Mouse (Mus musculus) left cerebral cortex, postnatal 14 days (tissue): ENCODE measurements at regions not wholly inside any gene's neighbourhood (a gene's known extent, or its start where the extent isn't known, plus 50 kb on each side); places are given as distances from the start of the nearest gene placed in this dataset.
A peak's percentile ranks its signal among the peaks of the same experiment; 100 is the strongest.

ENCODE experiments used
- DNase-seq, 2 experiments: peaks; one replicate each; pipeline ENCODE4 v3.0.0; 2021 to 2022; ENCODE audit warnings: low spot score in 2 of 2, mixed read lengths in 1 of 2
- intact Hi-C: fragments of 180-260 bp; cut with DNase I; formaldehyde crosslinking; loops from one replicate; pipeline ENCODE4 v1.15.1; 2025

DNA sequence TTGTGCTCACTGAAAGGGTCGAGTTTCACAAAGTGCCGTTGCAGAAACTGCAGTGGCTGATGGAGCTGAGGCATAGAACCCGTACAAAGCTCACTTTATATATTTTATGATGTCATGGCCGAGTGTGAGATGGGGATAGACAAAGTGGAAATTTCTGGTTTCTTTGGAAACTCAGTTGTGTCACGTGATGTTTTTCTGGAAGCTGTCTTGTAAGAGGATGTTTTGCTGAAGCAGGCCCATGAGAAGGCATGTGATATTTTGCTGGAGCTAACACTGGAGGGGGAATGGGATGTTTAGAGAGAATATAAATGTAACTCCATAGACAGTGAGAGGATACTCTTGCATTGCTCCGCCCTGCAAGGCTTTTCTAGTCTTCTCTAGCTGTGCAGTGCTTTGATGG lies 311.7 kb downstream of the Tmem132b start:
- intact Hi-C loops, result no loop called here
- DNase-seq, result peak in 1 of 2 experiments; percentile 20

DNA sequence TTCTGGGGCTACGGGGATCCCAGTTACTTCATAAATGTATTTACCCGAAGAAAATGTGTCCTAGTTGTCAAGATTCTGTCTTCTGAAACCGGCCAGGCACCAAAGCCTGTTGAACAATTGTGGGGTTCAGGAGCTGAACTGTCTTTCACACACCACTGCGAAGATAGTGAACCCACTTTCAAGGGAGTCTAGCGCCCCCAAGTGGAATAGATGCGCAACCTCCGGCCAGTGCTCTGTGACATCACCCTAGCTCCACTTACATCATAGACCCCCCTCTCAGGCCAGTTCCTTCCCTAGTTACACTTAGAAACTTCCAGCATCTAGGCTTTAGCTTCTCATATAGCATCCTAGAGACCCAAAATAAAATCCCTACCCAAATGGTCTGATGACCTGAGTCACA lies 318.1 kb downstream of the Tmem132b start:
- intact Hi-C loops, result no loop called here
- peak; percentile 12 to 15 for DNase-seq

DNA sequence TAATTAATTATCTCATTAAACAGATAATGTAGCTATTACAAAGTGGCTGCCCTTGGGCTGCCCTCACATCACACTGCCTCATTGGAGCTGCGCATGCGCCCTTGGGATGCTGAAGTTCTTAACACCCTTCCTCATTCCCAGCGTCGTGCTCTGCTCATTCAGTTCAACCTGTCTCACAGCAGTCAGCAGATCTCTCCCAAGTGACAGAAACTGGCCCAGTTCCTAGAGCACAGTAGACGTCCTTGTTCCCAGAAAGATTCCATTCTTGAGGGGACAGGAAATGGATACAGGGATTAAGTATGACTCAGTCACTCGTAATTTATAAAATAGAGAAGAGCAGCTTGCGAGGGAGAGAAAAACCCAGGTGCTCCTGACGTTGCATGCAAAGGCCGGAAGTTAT lies 344.7 kb downstream of the Tmem132b start:
- intact Hi-C loops, result no loop called here
- DNase-seq, result no peak

DNA sequence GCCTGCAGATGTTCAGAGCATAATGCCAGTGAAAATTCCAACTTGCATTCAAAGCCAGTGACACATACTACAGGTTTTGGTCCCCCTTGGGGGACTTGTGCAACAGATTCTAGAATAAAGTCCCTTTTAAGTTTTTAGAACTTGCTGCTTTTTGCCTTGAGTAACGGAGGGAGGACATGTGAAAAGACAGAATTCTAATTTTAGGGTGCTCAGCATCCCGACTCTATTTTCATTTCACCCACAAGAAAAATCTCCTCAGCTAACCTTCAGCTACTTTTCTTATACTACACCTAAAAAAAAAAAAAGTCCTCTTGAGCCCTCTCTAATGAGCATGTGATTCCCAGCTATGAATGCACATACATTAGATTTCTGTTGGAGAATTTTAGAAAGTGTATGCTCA lies 357.3 kb downstream of the Tmem132b start:
- peak in 1 of 2 experiments; percentile 47 for DNase-seq
- intact Hi-C loops, result loop anchor here (5.0 kb wide), 1 partner anchor 52 kb away; no protein-coding TSS in a partner anchor

DNA sequence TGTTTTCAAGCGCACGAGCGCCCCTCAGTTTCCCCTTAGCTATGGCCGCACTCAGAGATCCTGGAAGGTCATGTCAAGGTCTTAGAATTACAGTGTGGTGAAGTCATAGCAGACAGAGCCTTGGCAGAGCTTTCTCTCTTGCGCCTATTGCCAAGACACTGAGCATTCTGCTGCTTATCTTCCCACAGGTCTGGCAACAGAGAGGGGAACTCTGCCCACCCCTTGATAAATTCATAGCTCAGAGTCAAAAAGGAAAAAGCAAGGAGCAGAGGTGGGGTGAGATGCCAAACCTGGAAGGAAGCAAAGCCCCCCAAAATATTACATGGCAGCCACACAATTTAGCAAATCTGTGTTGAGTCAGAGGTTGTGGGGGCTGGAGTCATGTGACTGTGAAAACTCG lies 362.3 kb downstream of the Tmem132b start:
- intact Hi-C loops, result no loop called here
- no peak for DNase-seq

DNA sequence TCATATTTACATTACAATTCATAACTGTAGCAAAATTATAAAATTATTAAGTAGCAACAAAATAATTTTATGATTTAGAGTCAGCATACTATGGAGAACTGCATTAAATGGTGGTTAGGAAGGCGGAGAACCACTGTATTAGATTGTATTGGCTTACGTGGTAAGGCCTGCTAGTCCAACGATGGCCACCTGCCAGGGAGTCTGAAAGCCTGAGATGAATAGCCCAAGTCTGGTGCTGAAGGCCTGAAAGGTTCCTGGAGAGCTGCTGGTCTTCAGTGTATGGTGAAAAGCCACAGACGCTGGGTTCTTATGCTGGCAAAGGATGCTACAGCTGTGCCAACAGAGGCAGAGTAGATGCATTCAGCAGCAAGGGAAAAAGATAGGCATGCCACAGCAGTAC lies 370.5 kb downstream of the Tmem132b start:
- intact Hi-C loops, result no loop called here

DNA sequence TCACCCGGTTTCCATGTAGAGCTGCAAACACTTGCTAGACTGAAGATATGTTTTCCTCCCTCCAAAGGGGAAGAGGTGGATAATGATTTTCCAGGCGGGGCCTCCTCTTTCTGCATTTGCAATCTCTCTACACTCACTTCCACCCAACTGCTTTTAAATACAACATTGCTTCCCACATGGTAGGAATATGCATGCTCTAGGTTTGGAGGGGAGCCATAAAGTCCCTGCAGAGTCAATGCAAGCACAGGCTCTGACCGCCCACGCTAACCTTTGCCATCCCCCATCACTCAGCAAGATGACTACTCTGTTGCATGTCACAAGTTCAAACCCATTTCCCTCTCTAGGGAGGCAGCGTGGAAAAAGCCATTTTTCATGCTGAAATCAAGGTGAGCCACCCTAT lies 372.9 kb downstream of the Tmem132b start:
- intact Hi-C loops, result no loop called here
- DNase-seq, result no peak

More for the DNA sequence above, 370.5 kb downstream of the Tmem132b start:
- DNase-seq, result no peak

DNA sequence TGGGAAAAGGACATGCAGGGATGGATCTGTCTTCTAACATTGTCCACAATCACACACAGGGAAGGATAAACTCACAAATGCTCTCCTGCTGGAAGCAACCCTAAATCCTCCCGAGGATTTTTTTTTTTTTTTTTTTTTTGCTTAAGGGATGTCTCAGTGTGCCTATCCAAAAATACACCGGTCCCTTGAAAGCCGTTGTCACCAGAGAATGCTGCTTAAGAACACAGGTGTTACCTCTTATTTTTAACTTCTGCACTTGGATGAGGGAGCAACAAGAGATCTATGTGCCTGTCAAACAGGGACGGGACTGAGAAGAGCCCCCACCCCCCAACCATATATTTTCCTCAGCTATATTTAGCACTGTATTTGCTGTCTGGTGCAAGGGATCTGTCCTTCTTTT lies 375.8 kb downstream of the Tmem132b start:
- intact Hi-C loops, result no loop called here
- DNase-seq, result no peak

DNA sequence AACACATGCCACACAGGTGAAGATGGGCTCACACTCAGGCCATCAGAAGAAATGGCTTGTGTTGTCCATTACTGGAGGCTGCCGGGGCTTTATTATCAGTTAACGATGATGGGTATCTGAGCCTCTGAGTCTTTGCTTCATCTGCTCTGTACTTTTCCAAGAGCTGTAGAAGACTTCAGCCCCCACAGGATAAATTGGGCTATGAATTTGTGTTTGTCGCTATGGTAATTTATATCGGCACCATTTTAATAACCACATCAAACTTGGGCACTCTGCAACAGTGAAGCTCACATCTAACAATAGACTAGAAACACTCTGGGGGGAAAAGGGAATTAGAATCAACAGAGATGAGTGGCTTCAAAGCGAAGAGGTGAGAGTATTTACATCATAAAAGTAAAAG lies 376.3 kb downstream of the Tmem132b start:
- intact Hi-C loops, result no loop called here
- peak; percentile 35 to 68 for DNase-seq

DNA sequence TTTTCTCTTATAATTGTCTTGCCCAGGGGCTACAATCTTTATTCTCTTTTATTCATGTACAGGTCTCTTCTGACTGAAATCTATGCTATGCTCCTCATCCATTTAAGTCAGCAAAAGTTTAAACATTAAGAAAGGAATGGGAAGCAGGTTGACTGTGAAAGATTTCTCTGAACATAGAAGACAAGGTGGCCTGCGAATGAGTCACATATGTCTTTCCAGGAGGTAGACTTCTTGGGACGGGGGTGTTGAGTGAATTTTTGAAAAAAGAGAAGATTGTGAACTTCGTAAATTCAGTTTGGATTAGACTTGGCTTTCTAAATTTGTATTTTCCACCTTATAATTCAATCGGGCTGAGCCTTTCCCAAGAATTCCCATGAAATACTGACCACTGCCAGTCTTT lies 384.3 kb downstream of the Tmem132b start:
- no peak for DNase-seq
- intact Hi-C loops, result no loop called here

DNA sequence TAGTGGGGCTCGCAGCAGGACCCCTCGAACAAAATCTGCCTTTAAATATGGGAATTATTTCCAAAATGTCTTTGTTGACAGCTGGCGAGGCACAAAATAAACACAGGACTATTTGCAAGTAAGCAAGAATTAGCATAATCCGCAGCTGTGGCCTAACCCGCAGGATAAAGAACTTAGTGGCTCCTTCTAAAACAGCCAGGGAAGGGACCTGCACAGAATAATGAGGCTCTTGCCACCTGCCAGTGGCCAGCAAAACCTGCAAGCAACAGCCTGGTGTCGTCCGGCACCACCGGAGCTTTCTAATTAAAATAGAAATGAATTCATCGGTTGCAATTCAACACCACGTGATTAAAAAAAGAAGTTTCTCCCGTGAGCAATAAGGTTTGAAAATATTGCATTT lies 389.4 kb downstream of the Tmem132b start:
- intact Hi-C loops, result loop anchor here (10.0 kb wide), 1 partner anchor 386 kb away; the partner anchor contains the start of gene Tmem132b
- no peak for DNase-seq

DNA sequence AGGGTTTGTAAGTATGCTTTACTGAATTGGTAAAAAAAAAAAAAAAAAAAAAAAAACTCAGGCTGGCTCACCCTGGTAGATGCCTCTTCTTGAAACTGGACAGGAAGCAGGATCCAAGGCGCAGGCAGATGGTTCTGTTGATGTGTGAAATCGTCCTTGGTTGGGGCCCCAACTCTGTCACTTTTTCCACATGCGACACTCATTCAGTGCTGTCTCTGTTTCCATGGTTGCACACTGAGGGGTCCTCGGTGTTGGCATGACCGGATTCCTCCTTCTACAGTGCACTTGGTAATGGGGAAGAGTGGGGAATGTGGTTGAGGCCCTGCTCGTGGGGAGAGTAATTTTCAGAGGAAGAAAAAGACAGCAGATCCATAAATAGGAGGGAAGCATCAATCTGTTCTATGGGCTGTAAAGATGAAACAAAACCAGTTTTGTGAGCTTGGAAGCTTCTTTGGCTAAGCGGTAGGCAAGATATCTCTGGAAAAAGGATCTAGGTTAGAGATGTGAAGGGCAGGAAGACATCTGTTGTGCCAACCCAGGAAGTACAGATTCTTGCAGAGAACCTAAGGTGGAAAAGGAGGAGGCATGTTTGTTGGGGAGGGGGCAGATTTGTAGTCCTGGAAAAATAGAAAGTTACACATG lies 394.4 kb downstream of the Tmem132b start:
- DNase-seq, result no peak
- intact Hi-C loops, result loop anchor here (10.0 kb wide), 1 partner anchor 391 kb away; the partner anchor contains the start of gene Tmem132b

DNA sequence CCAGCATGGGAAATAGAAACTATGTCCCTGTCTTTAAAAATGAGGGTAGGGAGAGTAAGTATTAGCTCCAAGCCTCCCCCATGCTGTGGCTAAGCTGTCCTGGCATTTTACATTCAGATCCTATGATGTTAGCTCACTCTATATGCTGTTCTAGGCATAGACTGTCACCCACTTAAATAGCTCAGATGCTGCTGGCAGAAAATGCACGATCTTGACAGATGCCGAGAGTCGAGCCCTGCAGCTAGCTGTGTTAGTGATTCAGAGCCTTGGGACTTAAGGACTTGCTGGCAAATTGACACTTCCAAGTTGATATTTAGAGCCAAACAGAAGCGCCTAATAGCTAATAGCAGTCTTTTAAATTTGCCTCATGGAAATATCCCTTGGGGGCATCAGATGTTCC lies 399.9 kb downstream of the Tmem132b start:
- DNase-seq, result peak; percentile 60 to 85
- intact Hi-C loops, result no loop called here

DNA sequence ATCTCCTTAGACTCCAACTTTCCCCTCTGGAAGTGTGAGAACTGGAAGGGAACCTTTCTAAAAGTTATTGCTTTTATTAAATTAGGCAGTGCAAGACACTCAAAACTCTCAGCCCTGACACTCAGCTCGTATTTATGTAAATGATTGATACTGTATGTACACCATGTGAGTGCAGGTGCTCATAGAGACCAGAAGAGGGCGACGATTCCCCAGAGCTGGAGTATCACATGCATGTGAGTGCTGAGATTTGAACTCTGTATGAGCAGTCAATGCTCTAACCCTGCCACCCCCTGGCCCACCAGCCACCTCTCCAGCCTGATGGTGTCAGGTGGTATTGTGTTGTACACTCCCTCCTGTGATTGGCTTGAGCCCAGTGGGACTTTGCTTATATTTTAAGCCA lies 407.8 kb downstream of the Tmem132b start:
- DNase-seq, result no peak
- intact Hi-C loops, result no loop called here

DNA sequence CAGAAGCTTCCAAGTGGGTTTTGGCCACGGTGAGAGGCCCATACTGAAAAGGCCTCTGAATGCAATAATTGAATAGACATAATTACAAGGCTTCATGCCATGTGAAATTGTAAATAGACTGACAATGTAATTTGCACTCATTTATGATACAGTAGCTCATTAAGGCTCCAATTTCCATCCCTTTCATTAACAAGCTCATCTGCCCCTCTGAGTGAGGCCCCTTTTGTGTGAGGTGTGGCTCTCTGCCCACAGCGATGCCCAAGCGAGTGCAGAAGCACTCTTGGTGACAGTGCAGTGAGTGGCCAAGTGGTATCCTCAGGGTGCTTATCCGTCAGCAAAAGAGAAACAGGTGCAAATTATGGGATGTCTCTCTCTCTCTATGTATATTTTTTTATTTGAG lies 415.2 kb downstream of the Tmem132b start:
- intact Hi-C loops, result no loop called here
- DNase-seq, result no peak

DNA sequence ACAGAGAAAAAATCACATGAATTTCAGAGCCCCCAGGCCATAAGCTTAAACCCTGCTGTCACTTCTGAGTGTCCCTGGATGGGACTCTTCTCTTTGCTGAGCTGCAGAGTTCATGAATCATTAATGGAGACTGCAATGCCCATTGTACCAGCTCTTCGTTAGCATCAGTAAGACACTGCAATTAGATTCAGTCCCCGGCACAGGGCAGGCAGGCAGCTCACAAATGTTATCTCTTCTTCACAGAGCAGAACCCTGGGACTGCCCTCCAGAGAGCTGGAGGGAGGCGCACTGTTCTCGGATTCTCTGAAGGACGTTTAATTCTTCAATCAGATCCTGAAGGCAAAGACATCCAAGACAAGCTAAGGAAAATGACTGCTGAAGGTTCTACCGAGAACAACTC lies 420.1 kb downstream of the Tmem132b start:
- intact Hi-C loops, result no loop called here
- DNase-seq, result no peak

DNA sequence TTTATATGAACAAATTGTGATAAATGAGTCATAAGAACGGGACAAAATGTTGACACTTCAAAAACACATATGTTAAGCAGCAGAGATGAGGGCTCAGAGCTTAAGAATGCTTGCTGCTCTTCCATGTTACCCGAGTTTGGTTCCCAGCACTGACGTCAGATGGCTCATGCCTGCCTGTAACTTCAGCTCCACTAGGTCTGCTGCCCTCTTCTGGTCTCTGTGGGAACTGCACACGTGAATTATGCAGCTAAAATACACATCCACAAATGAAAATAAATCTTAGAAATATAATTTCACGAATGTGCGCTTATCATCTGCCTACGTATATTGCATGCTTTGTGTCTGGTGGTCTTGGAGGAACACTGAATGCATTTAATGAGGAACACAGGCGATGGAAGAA lies 432.5 kb downstream of the Tmem132b start:
- DNase-seq, result peak in 1 of 2 experiments; percentile 13
- intact Hi-C loops, result no loop called here

DNA sequence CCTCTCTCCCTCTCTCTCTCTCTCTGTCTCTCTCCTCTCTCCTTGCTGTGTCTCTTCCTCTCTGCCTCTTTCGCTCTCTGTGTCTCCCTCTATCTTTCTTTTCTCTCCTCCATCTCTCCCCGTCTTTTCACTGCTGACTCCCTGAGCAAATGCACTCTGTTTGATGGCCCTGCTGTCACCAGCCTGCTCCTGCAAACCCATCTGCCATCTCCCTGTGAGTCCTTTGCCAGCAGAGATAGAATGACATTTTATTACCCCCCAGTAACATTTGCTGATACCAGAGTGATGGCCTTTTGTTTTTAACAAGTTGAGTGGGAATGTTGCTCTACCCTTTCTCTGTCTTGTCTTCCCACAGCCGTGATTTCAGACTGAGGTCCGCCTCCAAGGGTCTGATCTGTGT lies 436.6 kb downstream of the Tmem132b start:
- intact Hi-C loops, result no loop called here
- no peak for DNase-seq

DNA sequence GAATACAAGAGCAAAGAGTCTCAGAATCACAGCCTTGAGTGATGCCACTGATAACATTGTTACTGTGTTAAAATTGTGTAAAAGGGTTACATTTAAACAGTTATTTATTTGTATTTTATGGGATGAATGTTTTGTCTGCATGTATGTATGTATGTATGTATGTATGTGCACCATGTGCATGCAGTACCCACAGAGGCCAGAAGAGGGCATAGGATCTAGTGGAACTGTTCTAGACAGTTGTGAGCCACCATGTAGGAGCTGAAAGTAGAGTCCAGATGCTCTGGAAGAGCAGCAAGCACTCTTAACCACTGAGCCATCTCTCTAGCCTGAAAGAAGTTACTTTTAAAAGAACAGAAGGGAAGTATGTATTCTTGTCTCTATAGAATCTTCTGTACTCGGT lies 442.5 kb downstream of the Tmem132b start:
- no peak for DNase-seq

DNA sequence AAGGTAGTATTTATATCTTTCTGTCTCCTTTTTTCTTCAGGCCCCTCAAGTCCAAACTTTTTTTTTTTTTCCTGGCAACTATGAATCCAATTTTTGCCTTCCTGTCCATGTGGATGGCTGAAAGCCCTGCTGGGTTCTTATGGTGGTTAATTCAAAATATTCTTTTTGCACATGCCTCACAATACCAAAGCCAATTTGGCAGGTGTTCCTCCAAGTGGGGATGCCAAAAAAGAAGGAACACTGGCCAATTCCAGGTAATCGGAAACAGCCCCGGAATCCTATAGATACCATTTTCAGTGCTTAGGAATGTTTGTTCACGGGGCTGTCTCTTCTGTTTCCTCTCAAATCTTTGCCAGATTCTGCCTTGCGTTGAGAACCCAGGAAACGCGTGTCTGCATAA lies 448.2 kb downstream of the Tmem132b start:
- intact Hi-C loops, result no loop called here

More for the DNA sequence above, 442.5 kb downstream of the Tmem132b start:
- intact Hi-C loops, result no loop called here

DNA sequence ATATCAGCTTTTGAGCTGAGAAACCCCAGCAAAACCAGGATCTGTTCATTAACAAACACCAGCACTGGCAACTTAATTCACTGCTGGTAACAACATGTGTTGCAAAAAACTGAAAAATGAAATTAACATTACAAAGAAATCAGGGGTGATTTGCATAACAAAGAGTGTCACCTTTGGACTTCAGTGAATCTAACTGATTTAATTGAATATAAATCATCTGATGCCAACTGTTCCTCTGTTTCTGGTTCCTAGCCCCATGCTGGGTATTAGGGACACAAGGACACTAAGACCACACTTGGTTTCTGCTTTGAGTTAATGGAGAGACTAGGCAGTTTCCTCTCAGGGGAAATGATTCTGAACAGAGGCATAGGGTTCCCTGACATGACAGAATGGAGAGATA lies 453.8 kb downstream of the Tmem132b start:
- DNase-seq, result no peak
- intact Hi-C loops, result no loop called here

More for the DNA sequence above, 448.2 kb downstream of the Tmem132b start:
- no peak for DNase-seq

DNA sequence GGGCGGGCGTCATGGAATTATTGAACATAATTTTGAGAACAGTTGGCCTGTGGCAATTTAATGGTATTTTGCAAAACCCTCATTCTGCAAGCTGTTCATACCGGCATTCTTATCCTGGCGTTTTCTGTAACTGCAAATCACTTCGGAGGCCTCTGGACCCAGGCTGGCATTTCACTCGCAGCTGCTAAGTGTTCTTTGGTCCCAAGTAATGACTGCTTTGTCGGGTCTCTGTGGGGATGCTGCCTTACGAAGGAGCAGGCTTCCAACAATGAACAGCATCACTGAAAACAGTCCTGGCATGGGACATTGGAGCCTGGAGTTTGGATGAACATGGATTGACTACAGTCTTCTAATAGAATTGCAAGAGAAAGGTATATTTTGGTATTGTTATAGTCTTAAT lies 465.6 kb downstream of the Tmem132b start:
- no peak for DNase-seq
- intact Hi-C loops, result no loop called here
